Mouse (Mus musculus): ENCODE measurements around the gene Fam217a.
"Not testable (repeated sequence)": the region's sequence is repeated elsewhere in the genome, so short reads cannot be mapped to it uniquely, and the experiment has no call there.

The Fam217a gene

DNA sequence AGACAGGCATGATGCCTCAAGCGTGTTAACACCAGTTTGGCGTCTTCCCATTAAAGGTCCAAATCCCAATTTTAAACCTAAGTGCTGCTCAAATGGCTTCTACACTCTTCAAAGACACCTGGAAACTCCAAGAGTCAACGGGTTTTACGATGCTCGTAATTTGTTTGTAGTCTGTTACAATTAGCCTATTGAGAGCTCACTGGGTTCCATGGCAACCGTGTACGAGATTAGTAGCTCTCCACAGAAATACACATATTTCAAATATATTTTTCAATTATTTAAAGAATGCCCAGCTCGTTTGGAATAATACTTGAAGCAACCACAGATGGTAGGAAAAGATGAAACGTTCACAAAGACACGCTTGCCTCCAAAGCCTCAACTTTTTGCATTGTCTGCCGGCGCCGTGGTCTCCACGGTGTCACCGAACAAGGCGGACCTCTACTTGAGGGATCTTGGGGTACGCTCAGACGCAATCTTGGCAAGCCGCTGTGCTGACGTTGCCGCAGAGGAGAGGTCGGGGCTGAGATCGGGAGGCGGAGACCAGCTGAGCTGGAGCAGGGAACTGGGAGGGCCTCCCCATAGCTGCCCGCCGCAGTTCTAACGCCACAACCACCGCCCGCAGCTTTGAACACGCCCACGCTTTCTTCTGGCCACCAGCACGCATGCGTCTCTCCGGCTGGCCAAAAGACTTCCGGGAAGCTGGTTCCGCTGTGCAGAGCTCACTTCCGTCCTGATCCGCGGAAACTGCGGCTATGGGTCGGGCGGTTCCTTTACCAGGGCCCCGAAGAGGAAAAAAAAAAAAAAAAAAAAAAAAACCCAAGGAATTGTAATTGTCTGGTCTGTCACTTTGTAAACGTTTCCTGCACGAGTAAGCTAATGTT lies 50.1 kb downstream of the Fam217a start:
- peak; percentile 89 for DNase-seq (ENCODE audit: low read depth)

DNA sequence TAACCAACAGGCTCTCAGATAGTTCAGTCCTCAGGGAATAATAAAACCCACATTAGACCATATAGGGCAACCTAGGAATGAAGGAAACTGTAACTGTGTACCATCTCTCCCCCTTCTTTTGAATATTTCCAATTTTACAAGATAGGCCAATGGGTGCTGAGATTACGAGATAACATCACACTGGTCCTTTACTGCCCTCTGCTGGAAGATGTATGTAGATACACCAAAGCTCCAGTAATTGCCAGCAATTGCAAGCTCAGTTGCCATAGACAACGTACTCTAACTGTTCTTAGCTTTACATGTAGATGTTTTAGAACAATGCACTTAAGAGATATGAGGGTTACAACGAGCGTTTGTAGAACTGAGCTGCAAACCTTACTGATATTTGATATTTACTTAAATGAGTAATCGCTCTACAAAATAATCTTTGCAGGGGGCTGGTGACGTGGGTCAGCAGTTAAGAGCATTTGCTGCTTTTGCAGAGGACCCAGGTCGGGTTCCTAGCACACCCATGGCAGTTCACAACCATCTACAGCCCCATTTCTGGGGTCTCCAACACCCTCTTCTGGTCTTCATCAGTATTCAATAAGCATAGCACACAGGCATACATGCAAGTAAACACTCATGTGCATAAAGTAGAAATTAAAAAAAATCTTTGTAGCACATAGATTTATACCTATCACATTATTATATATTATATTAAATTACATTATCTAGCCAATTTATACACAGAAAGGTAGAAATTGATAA lies 59.5 kb downstream of the Fam217a start:
- peak; percentile 32 for DNase-seq (ENCODE audit: low read depth)

DNA sequence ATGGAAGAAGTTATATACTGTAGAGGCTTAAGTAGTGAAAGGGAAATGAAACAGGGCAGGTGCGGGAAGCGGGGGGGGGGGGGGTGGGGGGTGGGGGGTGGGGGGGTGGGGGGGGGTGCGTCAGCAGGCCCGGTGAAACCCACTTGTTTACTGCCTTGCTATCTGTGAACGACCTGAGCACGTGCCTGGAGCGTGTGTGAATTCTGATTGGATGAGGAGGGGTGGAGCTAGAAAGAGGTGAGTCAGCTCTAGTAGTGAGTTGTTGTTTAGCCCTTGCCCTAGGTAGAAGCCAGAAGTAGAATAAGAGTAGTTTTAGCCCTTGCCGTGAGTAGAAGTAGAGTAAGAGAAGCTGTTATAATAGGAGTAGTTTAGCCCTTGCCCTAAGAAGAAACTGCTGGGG lies 62.9 kb downstream of the Fam217a start:
- DNase-seq (ENCODE audit: low read depth) = not testable (repeated sequence)

Measured in fibroblast of lung, adult 2 months (primary cell).